Mouse (Mus musculus) left cerebral cortex, adult 2 months (tissue): ENCODE measurements around the gene Dnaic1. TPM values are rescaled to one million over a fixed set of nuclear protein-coding genes. Genes with fewer than 3 reads are reported as not detected.

ENCODE experiments used
- DNase-seq, 2 experiments: peaks; one replicate each; pipeline ENCODE4 v3.0.0; 2021 to 2022; ENCODE audit warnings: low spot score in 2 of 2, mixed read lengths in 1 of 2; ENCODE audit errors: extremely low spot score in 1 of 2
- H3K27ac ChIP-seq: fragments of 200-600 bp; 2 replicates; pipeline ENCODE4 v1.8.1; 2022
- H3K4me3 ChIP-seq: fragments of 200-600 bp; 2 replicates; pipeline ENCODE4 v1.8.1; 2022
- CTCF ChIP-seq: fragments of 200-600 bp; IDR thresholded peaks from 2 replicates; pipeline ENCODE4 v1.8.1; 2022; ENCODE audit warnings: antibody characterized with exemption, mild to moderate bottlenecking, moderate library complexity
- intact Hi-C: fragments of 180-260 bp; cut with DNase I; formaldehyde crosslinking; loops from one replicate; pipeline ENCODE4 v1.15.1; 2025
- long read RNA-seq, 2 experiments: library from polyadenylated mRNA; stranded (forward); transcript quantifications; one replicate each; pipeline ENCODE4 v2.0.0; 2021; ENCODE audit warnings: borderline mapping rate in 2 of 2
- total RNA-seq, 2 experiments: library from RNA; stranded (reverse); gene quantifications; 2 replicates each; pipeline ENCODE4 v1.2.3; 2021

The Dnaic1 gene
- 1 to 10 TPM; 6.4 to 7.5 TPM for total RNA-seq
- long read RNA-seq, experiment 1, partial matches to known transcripts: 0 of 2 reads
- long read RNA-seq, experiment 1, other reads (novel, unspliced or antisense): 1 of 2 reads
- long read RNA-seq, experiment 2, partial matches to known transcripts: 0 of 1 reads
- long read RNA-seq, experiment 2, other reads (novel, unspliced or antisense): 0 of 1 reads

DNA sequence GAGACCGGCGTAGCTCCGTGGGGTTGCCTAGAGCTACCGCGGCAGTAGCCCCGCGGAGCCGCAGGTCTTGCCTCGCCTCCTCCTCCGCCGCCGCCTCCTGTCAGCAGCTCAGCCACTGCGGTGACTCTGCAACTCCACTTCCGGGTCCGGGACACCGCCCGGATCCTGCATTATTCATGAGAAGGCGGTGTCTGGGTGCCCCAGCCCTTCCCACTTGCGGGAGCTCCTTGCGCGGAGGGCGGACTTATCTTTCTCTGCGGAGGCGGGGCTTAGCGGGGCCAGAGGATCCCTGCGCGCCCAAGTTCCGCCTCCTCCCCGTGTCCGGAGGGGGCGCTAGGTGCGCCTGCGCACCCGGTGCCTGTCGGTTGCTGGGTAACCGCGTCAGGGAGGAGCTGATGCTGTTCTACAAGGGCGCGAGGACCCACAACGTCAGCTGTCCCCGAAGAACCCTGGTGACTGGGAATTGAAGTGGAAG lies at the start of gene Dnaic1, which contains the start of gene Fam219a:
Gene Dnaic1, plus strand, starts transcription at position 365 of the 475 bp plus-strand sequence.
Gene Fam219a, minus strand, starts transcription at position 128 of the 475 bp plus-strand sequence.
- intact Hi-C loops: loop anchor here (1.0 to 5.0 kb wide), 3 partner anchors 72 to 138 kb away; no protein-coding TSS in a partner anchor

DNA sequence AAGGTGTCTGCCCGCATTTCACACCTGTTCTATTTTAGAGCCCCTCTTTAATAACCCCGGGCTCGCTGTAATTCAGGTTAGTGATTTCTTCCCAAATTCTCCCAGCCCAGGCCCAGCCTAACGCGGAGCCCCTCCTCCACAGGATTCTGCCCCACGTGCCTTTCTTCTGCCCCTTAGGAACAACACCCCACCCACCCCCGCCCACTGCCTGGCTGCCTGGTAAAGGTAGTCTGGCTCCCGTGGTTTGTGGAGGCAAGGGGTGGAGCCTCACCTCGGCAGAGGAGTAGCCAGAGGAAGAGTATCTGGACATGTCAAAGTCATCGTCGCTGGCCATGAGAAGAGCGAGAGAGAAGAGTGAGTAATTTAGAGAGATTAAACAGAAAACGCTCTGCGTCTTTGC lies 48.9 kb upstream of the Dnaic1 start:
- intact Hi-C loops: loop anchor here (5.0 kb wide), 1 partner anchor 187 kb away; no protein-coding TSS in a partner anchor
- Histone ChIP-seq H3K4me3 (no peak overlapping the region), H3K27ac (no peak overlapping the region; the same call in 1 of the 2 replicates)
- no peak for DNase-seq
- TF ChIP-seq CTCF: no peak

More for the DNA sequence above, at the start of gene Dnaic1, which contains the start of gene Fam219a:
- Histone ChIP-seq H3K27ac (peak within 1 kb of the TSS; percentile 93), H3K4me3 (peak within 1 kb of the TSS; percentile 98)
- peak; percentile 97 to 99 for DNase-seq
- TF ChIP-seq CTCF: peak; percentile 66

DNA sequence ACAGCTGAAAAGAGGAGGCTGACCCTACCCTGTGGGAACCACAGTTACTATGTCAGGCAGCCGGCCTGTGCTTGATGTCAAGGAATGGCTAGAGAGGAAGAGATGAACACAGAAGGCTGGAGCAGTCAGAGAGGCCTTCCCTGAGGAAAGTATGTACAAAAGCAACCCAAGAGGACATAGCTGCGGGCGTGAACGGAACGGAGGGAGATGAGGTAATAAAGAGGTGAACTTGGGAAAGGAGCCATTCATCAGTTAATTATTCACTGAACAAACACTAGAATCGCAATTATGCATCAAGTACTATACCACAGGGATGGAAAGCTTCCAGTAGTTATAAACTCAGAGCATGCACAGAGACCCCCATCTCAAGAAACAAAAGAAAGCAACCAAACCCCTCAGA lies 47.4 kb upstream of the Dnaic1 start:
- DNase-seq: no peak
- Histone ChIP-seq H3K27ac (no peak overlapping the region), H3K4me3 (no peak overlapping the region)
- no peak for TF ChIP-seq CTCF
- intact Hi-C loops: loop anchor here (2.0 to 5.0 kb wide), 2 partner anchors 93 to 185 kb away; no protein-coding TSS in a partner anchor

DNA sequence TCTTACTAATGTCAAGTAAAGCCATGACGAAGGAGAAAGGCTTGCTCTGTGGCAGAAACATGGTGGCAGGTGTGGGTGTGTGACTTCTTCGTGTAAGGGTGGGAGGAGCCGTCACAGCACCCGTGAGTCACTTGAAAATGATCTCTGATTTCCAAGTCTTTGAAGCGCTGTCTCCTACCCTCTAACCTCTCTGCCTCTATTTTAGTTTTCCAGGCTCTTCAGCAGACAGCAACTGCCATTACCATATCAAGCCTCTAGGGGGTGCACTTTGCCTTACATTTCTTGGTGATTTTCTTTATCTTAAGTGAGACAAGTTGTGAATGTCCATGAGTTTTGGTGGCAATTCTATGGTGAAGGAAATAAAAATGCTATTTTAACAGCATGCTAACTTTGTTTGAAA lies 46.8 kb upstream of the Dnaic1 start:
- intact Hi-C loops: loop anchor here (2.0 to 5.0 kb wide), 2 partner anchors 92 to 185 kb away; no protein-coding TSS in a partner anchor
- peak; percentile 92 for TF ChIP-seq CTCF
- Histone ChIP-seq H3K4me3 (no peak overlapping the region), H3K27ac (no peak overlapping the region)
- DNase-seq: peak; percentile 62

DNA sequence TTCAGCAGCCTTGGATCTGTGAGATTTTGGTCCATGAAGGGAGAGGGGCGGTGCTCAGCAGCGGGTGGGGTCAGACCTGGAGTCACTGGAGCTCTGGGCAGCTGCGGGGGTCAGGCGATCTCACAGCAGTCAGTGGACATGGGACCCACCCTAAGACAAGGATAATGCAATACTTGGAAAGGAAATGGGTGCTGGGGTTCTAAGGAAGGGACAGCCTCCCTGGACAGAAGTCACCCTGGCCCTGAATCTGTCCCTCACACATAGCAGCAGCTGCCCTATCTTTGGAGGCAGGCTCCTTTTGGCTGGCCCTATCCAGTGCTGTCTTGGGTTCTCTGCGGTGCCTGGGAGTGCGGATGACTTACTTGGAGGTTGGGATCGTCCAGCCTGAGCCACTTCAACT lies 45.7 kb upstream of the Dnaic1 start:
- intact Hi-C loops: loop anchor here (2.0 to 5.0 kb wide), 2 partner anchors 91 to 183 kb away; no protein-coding TSS in a partner anchor
- H3K27ac ChIP-seq: no peak overlapping the region
- TF ChIP-seq CTCF: no peak
- DNase-seq: no peak
- H3K4me3 ChIP-seq: no peak overlapping the region

DNA sequence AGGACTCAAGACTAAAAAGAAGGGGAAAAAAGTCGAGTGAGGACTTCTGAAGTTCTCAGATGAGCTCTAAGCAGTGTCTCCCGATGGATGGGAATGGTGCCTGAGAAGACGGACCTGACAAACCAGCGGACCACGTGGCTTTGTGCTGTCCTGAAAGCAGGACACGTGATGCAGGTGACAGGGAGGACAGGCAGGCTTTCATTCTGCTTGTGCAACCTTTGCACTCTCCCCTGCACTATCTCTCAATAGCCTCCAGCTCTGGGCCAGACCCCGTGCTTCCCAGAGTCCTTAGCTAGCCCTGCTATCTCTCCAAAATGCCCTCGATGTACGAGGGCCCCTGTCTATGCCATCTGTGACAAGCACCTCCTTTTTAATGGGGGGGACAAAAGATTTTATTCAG lies 44.7 kb upstream of the Dnaic1 start:
- TF ChIP-seq CTCF: no peak

DNA sequence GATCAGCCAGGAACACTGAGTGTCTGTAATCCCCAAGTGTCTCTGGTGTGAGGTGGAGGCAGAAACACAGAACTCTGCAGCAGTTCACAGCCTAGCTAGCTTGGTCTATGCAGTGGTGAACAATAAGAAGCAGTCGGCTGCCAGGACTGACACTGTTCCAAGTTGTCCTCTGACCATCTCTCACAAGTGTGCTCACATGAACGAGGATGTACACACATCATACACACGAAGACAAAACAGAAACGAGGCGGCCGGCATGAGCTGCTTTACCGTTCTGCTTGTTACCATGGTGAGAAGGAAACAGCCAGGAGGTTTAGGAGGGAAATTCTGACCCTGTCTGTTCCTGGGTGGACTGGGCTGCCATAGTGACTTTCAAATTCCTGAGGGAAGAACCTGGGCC lies 43.0 kb upstream of the Dnaic1 start:
- DNase-seq: no peak
- intact Hi-C loops: no loop called here
- no peak for TF ChIP-seq CTCF
- Histone ChIP-seq H3K27ac (no peak overlapping the region), H3K4me3 (no peak overlapping the region)

More for the DNA sequence above, 44.7 kb upstream of the Dnaic1 start:
- no peak for DNase-seq
- Histone ChIP-seq H3K27ac (no peak overlapping the region), H3K4me3 (no peak overlapping the region)
- intact Hi-C loops: loop anchor here (5.0 kb wide), 1 partner anchor 182 kb away; no protein-coding TSS in a partner anchor

DNA sequence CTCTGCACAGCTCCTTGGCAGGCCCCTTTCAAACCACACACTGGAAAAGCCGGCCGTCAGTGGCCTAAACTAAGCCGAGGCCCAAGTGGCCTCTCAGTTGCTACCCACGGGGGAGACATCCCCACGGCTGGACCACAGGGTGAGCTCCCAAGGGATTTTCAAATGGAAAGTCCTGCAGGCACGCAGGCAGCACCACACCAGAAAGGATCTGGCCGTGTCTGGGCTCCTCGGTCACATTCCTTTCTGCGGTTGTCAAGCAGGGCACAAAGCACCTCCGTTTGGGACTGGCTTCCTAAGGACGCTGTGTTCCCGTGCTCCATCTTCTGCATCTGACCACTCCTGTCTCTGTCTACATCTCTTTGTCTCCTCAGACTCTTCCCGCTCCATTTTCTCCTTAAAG lies 42.5 kb upstream of the Dnaic1 start:
- Histone ChIP-seq H3K4me3 (no peak overlapping the region), H3K27ac (no peak overlapping the region)
- no peak for DNase-seq
- intact Hi-C loops: no loop called here
- no peak for TF ChIP-seq CTCF

DNA sequence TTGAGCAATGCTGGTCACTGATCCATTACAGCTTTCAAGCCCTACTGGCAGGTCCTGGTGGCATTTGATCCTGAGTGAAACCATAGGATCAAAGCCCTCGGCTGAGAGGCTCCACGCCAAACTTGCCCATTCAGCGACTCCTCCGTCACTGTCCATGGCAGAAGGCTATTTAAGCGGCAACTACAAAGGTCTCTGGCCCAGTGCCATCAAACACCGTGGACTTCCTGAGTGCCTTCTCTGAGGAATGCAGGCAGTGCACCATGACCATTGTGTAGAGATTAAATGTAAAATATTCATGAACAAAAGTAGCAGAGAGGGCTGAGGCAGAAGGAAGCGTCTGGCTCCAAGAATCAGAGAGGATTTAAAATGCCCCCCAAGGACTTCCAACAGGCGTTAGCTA lies 41.6 kb upstream of the Dnaic1 start:
- Histone ChIP-seq H3K27ac (no peak overlapping the region), H3K4me3 (no peak overlapping the region)
- no peak for DNase-seq
- no peak for TF ChIP-seq CTCF
- intact Hi-C loops: no loop called here

DNA sequence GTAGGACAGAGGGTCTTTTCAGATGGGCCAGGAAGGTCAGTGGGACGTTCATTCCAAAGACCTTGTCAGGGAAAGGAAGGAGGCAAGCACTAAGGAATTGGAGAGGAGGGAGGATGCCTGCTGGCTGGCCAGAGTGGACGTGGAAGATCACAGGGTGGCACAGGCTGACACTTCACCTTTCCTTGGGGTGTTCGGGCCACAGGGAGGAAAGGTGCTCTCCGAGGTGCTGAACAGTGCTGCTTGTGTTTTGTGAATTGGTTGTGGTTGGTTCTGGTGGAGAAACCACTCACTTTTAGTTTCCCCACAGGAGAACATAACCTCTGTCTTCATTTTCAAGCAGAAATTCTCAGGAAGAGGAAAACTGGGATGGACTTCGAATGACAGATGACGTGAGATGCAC lies 37.2 kb upstream of the Dnaic1 start:
- TF ChIP-seq CTCF: no peak
- Histone ChIP-seq H3K27ac (no peak overlapping the region), H3K4me3 (no peak overlapping the region)
- DNase-seq: no peak
- intact Hi-C loops: no loop called here

DNA sequence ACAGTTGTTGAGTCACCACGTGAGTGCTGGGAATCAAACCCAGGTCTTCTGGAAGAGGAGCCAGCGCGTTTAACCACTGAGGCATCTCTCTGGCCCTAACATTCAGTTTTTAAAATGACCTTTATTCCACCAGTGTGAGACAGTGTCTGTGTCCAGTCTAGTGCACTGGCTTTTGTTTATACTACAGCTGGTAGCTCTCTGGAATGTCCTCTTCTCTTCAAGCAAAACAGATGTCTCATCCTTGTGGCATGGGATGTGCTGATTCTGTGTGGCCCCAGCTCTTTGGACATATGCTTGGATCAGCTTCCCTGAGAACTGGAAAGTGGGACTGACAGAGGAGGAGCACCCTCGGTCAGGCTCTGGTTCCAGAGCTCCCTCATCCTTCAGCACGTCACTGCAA lies 34.7 kb upstream of the Dnaic1 start:
- Histone ChIP-seq H3K27ac (no peak overlapping the region), H3K4me3 (no peak overlapping the region)
- DNase-seq: no peak
- TF ChIP-seq CTCF: no peak
- intact Hi-C loops: no loop called here

DNA sequence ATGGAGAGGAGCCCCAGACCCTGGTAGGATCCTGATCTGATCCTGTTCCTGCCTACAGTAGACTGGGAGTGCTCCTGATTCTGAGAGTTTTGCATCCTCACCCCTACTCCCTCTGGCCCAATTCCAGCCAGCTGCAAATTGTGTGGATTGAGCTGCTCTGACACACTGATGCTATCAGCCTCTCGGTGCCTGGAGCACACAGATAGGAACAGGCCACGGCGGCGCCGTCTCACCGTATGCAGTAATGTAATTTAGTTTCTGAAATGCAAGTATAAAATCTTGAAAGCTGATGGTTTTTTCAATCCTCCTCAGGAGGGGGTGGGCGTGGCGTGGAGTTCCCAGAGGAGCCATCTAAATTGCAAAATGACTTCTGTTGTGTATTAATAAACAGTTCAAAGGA lies 27.4 kb upstream of the Dnaic1 start:
- no peak overlapping the region for H3K4me3 ChIP-seq
- intact Hi-C loops: no loop called here
- TF ChIP-seq CTCF: no peak
- H3K27ac ChIP-seq: no peak overlapping the region
- no peak for DNase-seq

DNA sequence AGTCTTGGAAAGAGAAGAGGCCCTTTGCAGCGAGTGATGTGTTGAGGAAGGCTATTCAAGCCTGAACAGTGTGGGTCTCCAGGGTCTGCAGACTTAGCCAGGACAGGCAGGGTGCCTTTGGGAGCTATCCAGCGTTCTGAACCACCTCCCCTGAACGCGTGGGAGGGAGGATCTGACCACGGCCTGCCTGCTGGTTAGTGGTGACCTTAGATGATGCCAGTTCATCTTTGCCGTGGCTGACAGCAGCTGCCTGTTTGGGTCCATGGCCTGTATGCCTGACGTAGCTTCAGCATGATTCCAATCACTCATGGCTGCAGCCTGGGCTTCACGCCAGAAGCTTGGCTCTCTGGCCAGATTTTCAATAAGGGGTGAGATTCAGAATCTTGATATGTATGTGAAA lies 23.6 kb upstream of the Dnaic1 start:
- intact Hi-C loops: no loop called here
- TF ChIP-seq CTCF: no peak
- no peak for DNase-seq
- Histone ChIP-seq H3K4me3 (no peak overlapping the region), H3K27ac (no peak overlapping the region)
